Mouse (Mus musculus): ENCODE data around the gene Syt12. TPM values are rescaled to one million over a fixed set of nuclear protein-coding genes. Genes with fewer than 3 reads are reported as not detected.

Gene Syt12
- polyA plus RNA-seq (2011; ENCODE audit: insufficient read depth, insufficient read length, low read depth, missing spikeins) = not detected in 2 replicates

GRCm38 (mm10) chr19:4477345-4478189 lies at the start of gene Syt12:
Gene Syt12 (minus strand): TSS chr19:4477447.
- TF ChIP-seq EP300 (IDR thresholded peaks at IDR 0.05; ENCODE audit: insufficient read depth, low read depth, low read length) (no peak), POLR2A (IDR thresholded peaks at IDR 0.05; ENCODE audit: insufficient read depth, low read length) (no peak), CTCF (IDR thresholded peaks at IDR 0.05; ENCODE audit: low read depth, low read length) (no peak)
- no peaks in the 10 kb centered on the region for H3K9me3 ChIP-seq (replicated peaks; ENCODE audit: control insufficient read depth, insufficient read depth, low read length, poor library complexity, severe bottlenecking)
- H3K4me1 ChIP-seq (ENCODE audit: control insufficient read depth, insufficient read depth, low read length) = no peaks in the 10 kb centered on the region
- no peaks in the 10 kb centered on the region for H3K36me3 ChIP-seq (ENCODE audit: control insufficient read depth, insufficient read depth, low read length, poor library complexity, severe bottlenecking)
- peak within 1 kb of the TSS; percentile 67 for H3K9ac ChIP-seq (ENCODE audit: low read depth, poor library complexity, severe bottlenecking)
- H3K27ac ChIP-seq (ENCODE audit: insufficient read depth, low read length) = no peak within 1 kb of the TSS
- peak within 1 kb of the TSS; percentile 63 for H3K4me3 ChIP-seq (ENCODE audit: low read depth, low read length)
- H3K27me3 ChIP-seq (ENCODE audit: control insufficient read depth, insufficient read depth, low read length, poor library complexity, severe bottlenecking) = 0 out of 2 replicates have a peak, but pooled peaks cover 2% of the 10 kb centered on the region

- H3K36me3 ChIP-seq (ENCODE audit: control insufficient read depth, insufficient read depth, low read length, poor library complexity, severe bottlenecking) = no peaks in the 10 kb centered on the region
- H3K27ac ChIP-seq (ENCODE audit: insufficient read depth, low read length) = no peak overlapping the region
- no peak for TF ChIP-seq EP300 (IDR thresholded peaks at IDR 0.05; ENCODE audit: insufficient read depth, low read depth, low read length)
- TF ChIP-seq POLR2A (IDR thresholded peaks at IDR 0.05; ENCODE audit: insufficient read depth, low read length) = no peak
- no peak for TF ChIP-seq CTCF (IDR thresholded peaks at IDR 0.05; ENCODE audit: low read depth, low read length)
These were observed 44.3 kb upstream of the Syt12 start for GRCm38 (mm10) chr19:4521426-4522050.

GRCm38 (mm10) chr19:4517483-4517882 lies 40.2 kb upstream of the Syt12 start:
- H3K27ac ChIP-seq (ENCODE audit: insufficient read depth, low read length) = no peak overlapping the region
- H3K4me3 ChIP-seq (ENCODE audit: low read depth, low read length) = no peak overlapping the region
- TF ChIP-seq POLR2A (IDR thresholded peaks at IDR 0.05; ENCODE audit: insufficient read depth, low read length) (no peak), CTCF (IDR thresholded peaks at IDR 0.05; ENCODE audit: low read depth, low read length) (no peak), EP300 (IDR thresholded peaks at IDR 0.05; ENCODE audit: insufficient read depth, low read depth, low read length) (no peak)
- H3K36me3 ChIP-seq (ENCODE audit: control insufficient read depth, insufficient read depth, low read length, poor library complexity, severe bottlenecking) = no peaks in the 10 kb centered on the region
- H3K27me3 ChIP-seq (ENCODE audit: control insufficient read depth, insufficient read depth, low read length, poor library complexity, severe bottlenecking) = no peaks in the 10 kb centered on the region
- H3K4me1 ChIP-seq (ENCODE audit: control insufficient read depth, insufficient read depth, low read length) = no peaks in the 10 kb centered on the region
- H3K9me3 ChIP-seq (replicated peaks; ENCODE audit: control insufficient read depth, insufficient read depth, low read length, poor library complexity, severe bottlenecking) = no peaks in the 10 kb centered on the region
- H3K9ac ChIP-seq (ENCODE audit: low read depth, poor library complexity, severe bottlenecking) = no peak overlapping the region

More at GRCm38 (mm10) chr19:4521426-4522050, 44.3 kb upstream of the Syt12 start:
- H3K9me3 ChIP-seq (replicated peaks; ENCODE audit: control insufficient read depth, insufficient read depth, low read length, poor library complexity, severe bottlenecking) = no peaks in the 10 kb centered on the region
- no peak overlapping the region for H3K9ac ChIP-seq (ENCODE audit: low read depth, poor library complexity, severe bottlenecking)
- no peaks in the 10 kb centered on the region for H3K4me1 ChIP-seq (ENCODE audit: control insufficient read depth, insufficient read depth, low read length)
- H3K4me3 ChIP-seq (ENCODE audit: low read depth, low read length) = no peak overlapping the region
- H3K27me3 ChIP-seq (ENCODE audit: control insufficient read depth, insufficient read depth, low read length, poor library complexity, severe bottlenecking) = no peaks in the 10 kb centered on the region

GRCm38 (mm10) chr19:4516288-4516687 lies 39.0 kb upstream of the Syt12 start:
- H3K27ac ChIP-seq (ENCODE audit: insufficient read depth, low read length) = no peak overlapping the region
- H3K27me3 ChIP-seq (ENCODE audit: control insufficient read depth, insufficient read depth, low read length, poor library complexity, severe bottlenecking) = no peaks in the 10 kb centered on the region
- TF ChIP-seq CTCF (IDR thresholded peaks at IDR 0.05; ENCODE audit: low read depth, low read length) = no peak
- H3K9ac ChIP-seq (ENCODE audit: low read depth, poor library complexity, severe bottlenecking) = no peak overlapping the region
- H3K4me3 ChIP-seq (ENCODE audit: low read depth, low read length) = no peak overlapping the region
- no peaks in the 10 kb centered on the region for H3K4me1 ChIP-seq (ENCODE audit: control insufficient read depth, insufficient read depth, low read length)
- no peaks in the 10 kb centered on the region for H3K9me3 ChIP-seq (replicated peaks; ENCODE audit: control insufficient read depth, insufficient read depth, low read length, poor library complexity, severe bottlenecking)
- H3K36me3 ChIP-seq (ENCODE audit: control insufficient read depth, insufficient read depth, low read length, poor library complexity, severe bottlenecking) = no peaks in the 10 kb centered on the region

- Histone ChIP-seq H3K4me1 (ENCODE audit: control insufficient read depth, insufficient read depth, low read length) (no peaks in the 10 kb centered on the region), H3K9me3 (replicated peaks; ENCODE audit: control insufficient read depth, insufficient read depth, low read length, poor library complexity, severe bottlenecking) (no peaks in the 10 kb centered on the region), H3K4me3 (ENCODE audit: low read depth, low read length) (no peak overlapping the region), H3K27ac (ENCODE audit: insufficient read depth, low read length) (no peak overlapping the region), H3K36me3 (ENCODE audit: control insufficient read depth, insufficient read depth, low read length, poor library complexity, severe bottlenecking) (no peaks in the 10 kb centered on the region), H3K27me3 (ENCODE audit: control insufficient read depth, insufficient read depth, low read length, poor library complexity, severe bottlenecking) (no peaks in the 10 kb centered on the region), H3K9ac (ENCODE audit: low read depth, poor library complexity, severe bottlenecking) (no peak overlapping the region)
- no peak for TF ChIP-seq EP300 (IDR thresholded peaks at IDR 0.05; ENCODE audit: insufficient read depth, low read depth, low read length)
- no peak for TF ChIP-seq CTCF (IDR thresholded peaks at IDR 0.05; ENCODE audit: low read depth, low read length)
- no peak for TF ChIP-seq POLR2A (IDR thresholded peaks at IDR 0.05; ENCODE audit: insufficient read depth, low read length)
These were observed 38.5 kb upstream of the Syt12 start for GRCm38 (mm10) chr19:4515746-4516145.
